Mouse (Mus musculus): ENCODE measurements at regions not wholly inside any gene's neighbourhood (a gene's known extent, or its start where the extent isn't known, plus 50 kb on each side); places are given as distances from the start of the nearest gene placed in this dataset.

DNA sequence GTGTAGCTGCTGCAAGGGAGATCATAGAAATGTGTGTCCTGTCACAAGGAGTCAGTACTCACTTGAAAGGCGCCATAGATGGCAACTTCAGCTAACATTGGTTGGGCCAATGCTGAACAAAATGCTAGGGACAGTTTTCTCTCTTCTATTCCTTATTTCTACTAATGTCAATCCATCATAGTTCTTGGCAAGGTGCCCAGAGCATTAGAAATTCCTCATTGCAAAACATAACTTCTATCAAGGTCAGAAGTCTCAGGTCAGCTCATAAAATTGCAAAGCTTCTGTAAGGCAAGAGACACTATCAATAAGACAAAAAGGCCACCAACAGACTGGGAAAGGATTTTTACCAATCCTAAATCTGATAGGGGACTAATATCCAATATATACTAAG, 106.3 kb downstream of the D1Ertd622e start:
- DNase-seq (ENCODE audit: low spot score in 2 of 2) = no peak

- DNase-seq (ENCODE audit: low spot score in 2 of 2) = peak; percentile 41 to 73
These were observed 106.8 kb downstream of the D1Ertd622e start for GRCm38 (mm10) chr1:97554936-97555564.

DNA sequence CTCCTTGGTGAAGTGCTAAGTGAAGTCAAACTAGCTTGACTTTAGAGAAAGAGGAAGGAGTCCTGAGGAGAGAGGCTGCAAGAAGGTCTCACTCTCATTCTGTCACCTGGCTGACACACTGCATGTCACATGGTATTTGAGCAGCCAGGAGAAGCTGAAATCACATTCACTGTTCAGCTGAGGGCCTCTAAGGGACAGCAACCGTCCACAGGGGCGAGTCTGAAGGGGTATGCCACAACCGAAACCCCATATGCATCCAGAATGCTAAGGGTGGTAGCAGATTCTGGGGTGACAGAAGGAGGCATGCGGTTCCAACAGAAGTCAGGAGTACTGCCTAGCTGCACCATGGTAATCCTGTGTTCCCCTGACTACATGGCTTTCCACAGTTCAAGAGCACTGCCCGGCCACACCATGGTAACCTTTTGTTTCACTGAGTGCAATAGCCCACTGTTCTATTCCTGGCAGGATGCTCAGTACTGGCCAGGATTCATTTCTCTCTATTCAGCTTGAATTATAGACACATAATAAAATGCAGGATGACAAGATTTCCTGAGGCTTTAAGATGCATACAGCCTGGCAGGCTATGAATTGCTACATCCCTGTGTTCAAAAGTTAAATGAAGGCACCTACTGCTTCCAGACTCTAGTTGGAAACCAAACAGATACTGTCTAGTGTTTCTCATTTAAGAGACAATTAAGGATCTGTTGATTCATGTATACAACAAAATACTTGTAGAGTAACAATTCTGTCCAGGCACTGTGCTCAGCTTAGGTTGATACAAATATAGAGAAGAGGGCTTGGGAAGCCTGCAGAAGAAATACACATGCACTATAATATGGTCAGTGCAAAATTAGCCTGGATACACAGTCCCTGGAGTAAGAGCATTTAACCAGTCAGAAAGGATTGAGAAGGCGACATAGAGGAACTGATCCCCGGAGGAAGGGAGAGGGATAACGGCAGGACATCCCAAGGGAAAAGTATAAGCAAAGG, 108.1 kb downstream of the D1Ertd622e start:
- peak in 1 of 2 experiments; percentile 25 for DNase-seq (ENCODE audit: low spot score in 2 of 2)

- DNase-seq (ENCODE audit: low spot score in 2 of 2) = peak in 1 of 2 experiments; percentile 34
These were observed 109.0 kb downstream of the D1Ertd622e start for GRCm38 (mm10) chr1:97552886-97553285.

DNA sequence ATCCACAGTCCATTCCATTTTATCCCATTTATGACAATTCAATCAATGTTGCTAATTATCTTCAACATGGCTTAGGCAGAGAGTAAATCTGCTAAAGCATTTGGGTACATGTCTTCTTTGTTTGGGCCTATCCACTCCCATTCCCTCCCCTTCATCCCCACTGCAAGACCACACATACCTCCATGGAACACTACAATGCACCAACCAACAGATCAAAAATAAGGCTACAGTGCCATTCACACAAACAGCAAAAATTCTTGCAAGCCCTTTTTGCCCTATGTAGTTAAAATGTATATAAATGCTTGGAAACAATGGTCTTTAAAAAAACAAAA, 120.7 kb downstream of the D1Ertd622e start:
- DNase-seq (ENCODE audit: low spot score in 2 of 2) = no peak

DNA sequence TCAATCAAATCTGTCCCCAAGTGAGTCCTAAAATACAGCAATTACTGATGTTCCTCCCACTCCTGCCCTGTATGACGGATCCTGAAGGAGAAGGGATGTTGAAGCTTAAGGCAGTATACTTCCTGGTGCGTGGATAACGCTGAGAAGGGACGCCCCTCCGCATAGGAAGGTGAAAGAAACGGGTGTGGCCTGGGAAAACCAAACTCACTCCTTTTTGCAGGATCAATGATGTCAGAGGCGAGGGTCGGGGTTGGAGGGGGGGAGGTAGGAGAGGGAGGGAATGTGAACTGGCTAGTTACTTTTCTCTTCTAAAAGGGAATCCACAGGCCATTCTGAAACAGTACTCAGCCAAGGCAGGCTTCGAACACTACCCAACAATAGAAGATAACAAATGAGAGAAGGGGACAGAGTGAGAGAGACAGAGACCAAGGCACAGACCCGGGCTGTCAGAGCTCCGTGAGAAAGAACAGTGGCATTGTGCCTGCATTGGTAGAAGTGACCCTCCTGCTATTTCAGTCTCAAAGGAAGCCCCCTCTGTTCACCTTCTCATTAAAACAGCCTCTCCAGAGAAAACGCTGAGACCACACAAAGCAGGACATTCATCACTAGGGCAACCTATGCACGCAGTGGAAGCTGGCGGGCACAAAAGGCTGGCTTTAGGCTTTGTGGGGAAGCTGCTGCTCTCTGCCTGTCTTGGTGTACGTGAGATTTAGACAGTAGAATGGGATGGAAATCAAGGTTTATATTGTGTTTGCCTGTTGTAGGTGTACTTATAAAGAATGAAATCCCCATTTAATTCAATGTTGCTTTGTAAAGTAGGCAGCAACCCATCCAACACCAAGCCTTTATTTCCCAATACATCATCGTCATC, 121.3 kb downstream of the D1Ertd622e start:
- no peak for DNase-seq (ENCODE audit: low spot score in 2 of 2)

DNA sequence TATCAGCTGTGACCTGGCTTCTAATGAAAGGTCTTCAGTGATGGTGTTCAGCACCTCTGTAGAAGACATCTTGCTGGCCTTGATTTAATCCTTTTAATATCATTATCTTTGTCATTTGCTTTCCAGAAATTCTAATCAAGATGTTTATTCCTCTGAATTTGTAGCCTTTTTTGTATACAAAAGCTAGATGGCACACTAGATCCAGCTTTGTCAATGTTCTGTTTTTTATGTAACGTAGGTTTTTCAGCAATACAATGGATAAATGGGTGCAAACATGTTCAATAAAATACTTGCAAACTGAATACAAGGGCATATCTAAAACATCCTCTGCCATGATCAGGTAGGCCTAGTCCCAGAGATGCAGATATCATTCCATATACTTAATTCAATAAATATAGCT, 165.0 kb downstream of the D1Ertd622e start:
- DNase-seq (ENCODE audit: low spot score in 2 of 2) = peak in 1 of 2 experiments; percentile 20

DNA sequence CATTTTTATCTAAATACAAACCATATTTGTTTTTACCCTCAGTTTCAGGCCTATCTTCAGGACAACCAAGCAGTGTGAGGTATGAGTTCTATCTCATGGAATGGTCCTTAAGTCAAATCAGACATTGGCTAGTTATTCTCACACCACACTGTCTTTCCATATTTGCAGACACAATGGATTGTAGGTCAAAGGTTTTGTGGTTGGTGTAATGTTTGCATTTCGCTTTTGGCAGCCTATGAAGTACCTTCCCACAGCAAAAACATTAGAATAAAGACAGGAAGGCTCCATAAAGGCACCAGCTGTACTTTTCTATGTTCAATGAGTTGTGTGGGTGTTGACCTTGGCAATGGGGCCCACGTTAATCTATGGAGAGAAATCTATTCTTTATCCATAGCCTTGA, 182.0 kb downstream of the D1Ertd622e start:
- DNase-seq (ENCODE audit: low spot score in 2 of 2) = no peak

All from layer of hippocampus, adult 18-20 months (tissue).